Mouse (Mus musculus) liver, postnatal 0 days (tissue): ENCODE measurements around the gene Lin7b.
"Not testable (repeated sequence)": the region's sequence is repeated elsewhere in the genome, so short reads cannot be mapped to it uniquely, and the experiment has no call there.

Experiments used
- CTCF ChIP-seq: sonication (generic); IDR thresholded peaks from 2 replicates; pipeline ENCODE4 v1.5.1; 2016; ENCODE audit warnings: antibody characterized with exemption, low read depth
- EP300 ChIP-seq: IDR thresholded peaks from 2 replicates; pipeline ENCODE4 v1.6.1; 2016; ENCODE audit warnings: antibody characterized with exemption, low read depth, mild to moderate bottlenecking

DNA sequence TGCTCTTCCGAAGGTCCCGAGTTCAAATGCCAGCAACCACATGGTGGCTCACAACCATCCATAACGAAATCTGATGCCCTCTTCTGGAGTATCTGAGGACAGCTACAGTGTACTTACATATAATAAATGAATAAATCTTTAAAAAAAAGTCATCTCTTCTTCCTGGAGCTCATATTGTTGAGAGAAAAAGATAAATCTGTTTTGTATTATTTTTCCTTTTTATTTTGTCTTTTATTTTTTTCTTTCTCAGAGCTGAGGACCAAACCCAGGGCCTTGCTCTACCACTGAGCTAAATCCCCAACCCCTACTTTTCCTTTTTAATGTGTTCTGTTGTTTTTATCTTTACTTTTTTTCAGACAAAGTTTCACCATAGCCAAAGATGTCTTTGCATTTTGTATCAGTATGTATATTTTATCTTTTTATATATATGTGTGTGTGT is 26.0 kb upstream of the Lin7b start:
- peak; percentile 42 for TF ChIP-seq CTCF
- TF ChIP-seq EP300, result not testable (repeated sequence)
